Mouse (Mus musculus) bone marrow, adult 2 months (tissue): ENCODE results near the gene Olfr437.

Experiments
- CTCF ChIP-seq: fragments of 200-500 bp; IDR thresholded peaks from 2 replicates; pipeline ENCODE4 v1.5.1; 2011; ENCODE audit warnings: low read length, control low read depth; ENCODE audit not compliant: control insufficient read depth, insufficient read depth
- POLR2A ChIP-seq: fragments of 200-500 bp; IDR thresholded peaks from 2 replicates; pipeline ENCODE4 v1.6.1; 2011; ENCODE audit warnings: low read depth, mild to moderate bottlenecking, control low read depth, low read length, borderline replicate concordance; ENCODE audit not compliant: control insufficient read depth

- TF ChIP-seq CTCF (no peak), POLR2A (no peak)
Observed at GRCm38 (mm10) chr6:43178129-43178528, 15.0 kb downstream of the Olfr437 start.
